Mouse (Mus musculus) myocyte (in vitro differentiated cells): ENCODE measurements around the gene Rpgrip1l. TPM values are rescaled to one million over a fixed set of nuclear protein-coding genes. Genes with fewer than 3 reads are reported as not detected.

Experiments
- H3K27me3 ChIP-seq: one replicate; pipeline ENCODE4 v1.6.1; 2011; ENCODE audit not compliant: control insufficient read depth, insufficient read depth, insufficient read length
- H3K36me3 ChIP-seq: one replicate; pipeline ENCODE4 v1.6.1; 2011; ENCODE audit not compliant: control insufficient read depth, insufficient read depth
- H3K4me2 ChIP-seq: one replicate; pipeline ENCODE4 v1.6.1; 2011; ENCODE audit warnings: low read depth, control low read depth
- H3K4me3 ChIP-seq: one replicate; pipeline ENCODE4 v1.5.1; 2011; ENCODE audit warnings: mild to moderate bottlenecking, control low read depth, moderate library complexity
- H3K79me2 ChIP-seq: one replicate; pipeline ENCODE4 v1.6.1; 2011; ENCODE audit not compliant: control insufficient read depth, insufficient read depth
- H3ac ChIP-seq: one replicate; pipeline ENCODE4 v1.6.1; 2011; ENCODE audit not compliant: control insufficient read depth, insufficient read length
- CEBPB ChIP-seq: IDR thresholded peaks from 2 replicates; pipeline ENCODE4 v1.6.1; 2011; ENCODE audit warnings: mild to moderate bottlenecking, moderate library complexity; ENCODE audit not compliant: poor library complexity, insufficient read depth, severe bottlenecking
- E2F4 ChIP-seq: IDR thresholded peaks from one replicate; pipeline ENCODE4 v1.6.1; 2011; ENCODE audit warnings: mild to moderate bottlenecking, control low read depth, moderate library complexity; ENCODE audit not compliant: insufficient read depth
- MAX ChIP-seq: IDR thresholded peaks from one replicate; pipeline ENCODE4 v1.6.1; 2011; ENCODE audit warnings: low read depth, mild to moderate bottlenecking, control low read depth
- MYOD1 ChIP-seq, 3 experiments: IDR thresholded peaks; one replicate each; pipeline ENCODE4 v1.6.1; 2011; ENCODE audit warnings: control low read depth in 2 of 3, low read depth in 2 of 3, mild to moderate bottlenecking in 2 of 3, moderate library complexity in 1 of 3; ENCODE audit not compliant: insufficient read length in 2 of 3, control insufficient read depth in 1 of 3
- MYOG ChIP-seq, 3 experiments: IDR thresholded peaks; one replicate each; pipeline ENCODE4 v1.6.1; 2011; ENCODE audit warnings: control low read depth in 2 of 3, low read depth in 2 of 3, mild to moderate bottlenecking in 2 of 3; ENCODE audit not compliant: insufficient read length in 2 of 3, control insufficient read depth in 1 of 3, insufficient read depth in 1 of 3
- POLR2A ChIP-seq: IDR thresholded peaks from one replicate; pipeline ENCODE4 v1.6.1; 2011; ENCODE audit warnings: low read depth, mild to moderate bottlenecking, control low read depth, moderate library complexity; ENCODE audit not compliant: insufficient read length
- POLR2AphosphoS2 ChIP-seq: IDR thresholded peaks from one replicate; pipeline ENCODE4 v1.6.1; 2011; ENCODE audit warnings: low read depth, control low read depth; ENCODE audit not compliant: insufficient read length
- REST ChIP-seq: IDR thresholded peaks from one replicate; pipeline ENCODE4 v1.6.1; 2011; ENCODE audit warnings: mild to moderate bottlenecking, control low read depth, moderate library complexity; ENCODE audit not compliant: insufficient read depth, insufficient read length
- SRF ChIP-seq: IDR thresholded peaks from one replicate; pipeline ENCODE4 v1.6.1; 2011; ENCODE audit warnings: low read depth; ENCODE audit not compliant: control insufficient read depth, insufficient read length
- TCF12 ChIP-seq: IDR thresholded peaks from one replicate; pipeline ENCODE4 v1.6.1; 2011; ENCODE audit warnings: mild to moderate bottlenecking, control low read depth; ENCODE audit not compliant: poor library complexity, insufficient read depth, severe bottlenecking
- TCF3 ChIP-seq: IDR thresholded peaks from one replicate; pipeline ENCODE4 v1.6.1; 2011; ENCODE audit warnings: low read depth, control low read depth; ENCODE audit not compliant: insufficient read length
- USF1 ChIP-seq: IDR thresholded peaks from one replicate; pipeline ENCODE4 v1.6.1; 2011; ENCODE audit warnings: low read depth, mild to moderate bottlenecking, control low read depth, moderate library complexity
- polyA plus RNA-seq: library from polyadenylated mRNA; unstranded; fragments of >200 nt; fragmentation: generic; extraction: Trizol; gene quantifications from one replicate; pipeline ENCODE4 v1.2.1, GENCODE M21; 2012; ENCODE audit warnings: missing spikeins

The Rpgrip1l gene
- polyA plus RNA-seq, 1 experiment = 2.1 TPM

- Histone ChIP-seq H3K79me2 (peaks cover 70% of the 10 kb centered on the region), H3K4me3 (no peak overlapping the region), H3ac (no peak overlapping the region), H3K36me3 (peaks cover 13% of the 10 kb centered on the region), H3K4me2 (no peak overlapping the region), H3K27me3 (no peaks in the 10 kb centered on the region)
- TF ChIP-seq MYOD1 (IDR thresholded peaks at IDR 0.05; ENCODE audit: control insufficient read depth in 1 of 3, insufficient read length in 2 of 3, low read depth in 2 of 3) = peak in 1 of 3 experiments; percentile 56
- no peak for TF ChIP-seq SRF
- no peak for TF ChIP-seq POLR2A
- no peak for TF ChIP-seq MAX
- peak; percentile 26 for TF ChIP-seq TCF12
- TF ChIP-seq REST = no peak
- TF ChIP-seq E2F4 = no peak
- no peak for TF ChIP-seq MYOG (IDR thresholded peaks at IDR 0.05; ENCODE audit: control insufficient read depth in 1 of 3, insufficient read depth in 1 of 3, insufficient read length in 2 of 3, low read depth in 2 of 3)
- peak; percentile 43; the same call in 1 of the 2 replicates for TF ChIP-seq CEBPB
- no peak for TF ChIP-seq POLR2AphosphoS2
- no peak for TF ChIP-seq USF1
- no peak for TF ChIP-seq TCF3
Observed at GRCm38 (mm10) chr8:91326018-91326417, 13.0 kb upstream of the Rpgrip1l start.

- peaks cover 13% of the 10 kb centered on the region for H3K36me3 ChIP-seq
- no peak for TF ChIP-seq E2F4
- TF ChIP-seq MYOG (IDR thresholded peaks at IDR 0.05; ENCODE audit: control insufficient read depth in 1 of 3, insufficient read depth in 1 of 3, insufficient read length in 2 of 3, low read depth in 2 of 3) = no peak
- no peak for TF ChIP-seq MYOD1 (IDR thresholded peaks at IDR 0.05; ENCODE audit: control insufficient read depth in 1 of 3, insufficient read length in 2 of 3, low read depth in 2 of 3)
- no peak for TF ChIP-seq REST
- TF ChIP-seq TCF3 = no peak
- no peak for TF ChIP-seq SRF
- no peak overlapping the region for H3K4me3 ChIP-seq
- H3ac ChIP-seq = no peak overlapping the region
- no peak overlapping the region for H3K4me2 ChIP-seq
- no peaks in the 10 kb centered on the region for H3K27me3 ChIP-seq
- H3K79me2 ChIP-seq = peaks cover 70% of the 10 kb centered on the region
Observed at GRCm38 (mm10) chr8:91324916-91325315, 11.9 kb upstream of the Rpgrip1l start.

DNA sequence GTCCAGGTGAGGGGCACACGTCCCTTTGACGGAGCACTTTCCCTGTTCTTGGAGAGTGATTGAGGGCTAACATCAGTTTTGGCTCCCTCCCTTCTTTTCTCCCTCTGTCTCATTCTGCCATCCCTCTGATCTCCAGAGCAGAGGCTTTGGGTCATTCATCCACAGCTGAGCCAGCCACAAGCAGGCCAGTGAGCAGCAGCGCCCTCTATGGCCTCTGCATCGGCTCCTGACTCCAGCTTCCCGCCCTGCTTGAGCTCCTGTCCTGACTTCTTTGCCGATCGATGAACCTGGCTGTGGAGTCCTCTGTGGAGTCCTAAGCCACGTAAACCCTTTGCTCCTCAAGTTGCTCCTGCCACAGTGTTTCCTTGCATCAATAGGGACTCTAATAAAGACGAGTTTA lies 11.2 kb upstream of the Rpgrip1l start:
- Histone ChIP-seq H3K4me2 (no peak overlapping the region), H3K4me3 (no peak overlapping the region), H3K79me2 (peaks cover 74% of the 10 kb centered on the region), H3ac (no peak overlapping the region), H3K27me3 (no peaks in the 10 kb centered on the region), H3K36me3 (peaks cover 13% of the 10 kb centered on the region)
- TF ChIP-seq MAX = no peak
- TF ChIP-seq MYOG (IDR thresholded peaks at IDR 0.05; ENCODE audit: control insufficient read depth in 1 of 3, insufficient read depth in 1 of 3, insufficient read length in 2 of 3, low read depth in 2 of 3) = no peak
- TF ChIP-seq E2F4 = no peak
- no peak for TF ChIP-seq MYOD1 (IDR thresholded peaks at IDR 0.05; ENCODE audit: control insufficient read depth in 1 of 3, insufficient read length in 2 of 3, low read depth in 2 of 3)

DNA sequence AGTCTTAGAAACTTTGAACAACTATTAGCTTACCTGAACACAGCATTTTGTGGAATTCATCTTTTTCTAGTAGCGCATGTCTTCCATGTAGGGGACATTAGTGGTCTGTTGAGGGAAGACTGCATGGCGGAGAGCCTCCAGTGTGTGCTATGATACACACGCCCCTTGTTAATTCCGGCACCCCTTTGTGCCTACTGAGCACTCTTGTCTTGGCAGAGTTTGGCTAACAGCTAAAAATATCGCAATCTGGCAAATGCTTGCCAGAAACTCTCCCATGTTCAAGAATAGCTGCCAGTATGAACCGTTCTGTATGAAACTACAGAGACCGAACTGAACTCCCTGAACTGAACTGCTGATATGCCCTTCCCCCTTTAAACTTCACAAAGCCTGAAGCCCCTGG lies 10.4 kb upstream of the Rpgrip1l start:
- Histone ChIP-seq H3K36me3 (peaks cover 13% of the 10 kb centered on the region), H3K4me2 (peak overlapping the region; percentile 49), H3K79me2 (peaks cover 78% of the 10 kb centered on the region), H3ac (no peak overlapping the region), H3K4me3 (no peak overlapping the region), H3K27me3 (no peaks in the 10 kb centered on the region)
- TF ChIP-seq SRF = no peak
- no peak for TF ChIP-seq E2F4
- TF ChIP-seq POLR2AphosphoS2 = no peak
- TF ChIP-seq MYOG (IDR thresholded peaks at IDR 0.05; ENCODE audit: control insufficient read depth in 1 of 3, insufficient read depth in 1 of 3, insufficient read length in 2 of 3, low read depth in 2 of 3) = no peak
- no peak for TF ChIP-seq TCF3
- no peak for TF ChIP-seq REST
- no peak for TF ChIP-seq MYOD1 (IDR thresholded peaks at IDR 0.05; ENCODE audit: control insufficient read depth in 1 of 3, insufficient read length in 2 of 3, low read depth in 2 of 3)
- TF ChIP-seq TCF12 = no peak
- TF ChIP-seq POLR2A = no peak
- TF ChIP-seq MAX = no peak
- no peak for TF ChIP-seq USF1
- no peak for TF ChIP-seq CEBPB

GRCm38 (mm10) chr8:91318938-91319729 lies 6.1 kb upstream of the Rpgrip1l start:
- peaks cover 96% of the 10 kb centered on the region for H3K79me2 ChIP-seq
- TF ChIP-seq TCF3 = no peak
- TF ChIP-seq POLR2A = no peak
- TF ChIP-seq MYOD1 (IDR thresholded peaks at IDR 0.05; ENCODE audit: control insufficient read depth in 1 of 3, insufficient read length in 2 of 3, low read depth in 2 of 3) = no peak
- no peak for TF ChIP-seq TCF12
- TF ChIP-seq REST = no peak
- no peak for TF ChIP-seq MAX
- TF ChIP-seq USF1 = no peak
- no peak for TF ChIP-seq SRF
- no peak for TF ChIP-seq CEBPB
- no peak for TF ChIP-seq POLR2AphosphoS2
- no peak for TF ChIP-seq MYOG (IDR thresholded peaks at IDR 0.05; ENCODE audit: control insufficient read depth in 1 of 3, insufficient read depth in 1 of 3, insufficient read length in 2 of 3, low read depth in 2 of 3)
- no peak for TF ChIP-seq E2F4
- H3K36me3 ChIP-seq = no peaks in the 10 kb centered on the region
- no peaks in the 10 kb centered on the region for H3K27me3 ChIP-seq
- H3ac ChIP-seq = no peak overlapping the region
- H3K4me3 ChIP-seq = no peak overlapping the region
- H3K4me2 ChIP-seq = no peak overlapping the region
